Mouse (Mus musculus): ENCODE measurements around the gene Hcrt. TPM values are rescaled to one million over a fixed set of nuclear protein-coding genes. Genes with fewer than 3 reads are reported as not detected.

The Hcrt gene
- total RNA-seq, 1 experiment from 2014 or later = not detected

DNA sequence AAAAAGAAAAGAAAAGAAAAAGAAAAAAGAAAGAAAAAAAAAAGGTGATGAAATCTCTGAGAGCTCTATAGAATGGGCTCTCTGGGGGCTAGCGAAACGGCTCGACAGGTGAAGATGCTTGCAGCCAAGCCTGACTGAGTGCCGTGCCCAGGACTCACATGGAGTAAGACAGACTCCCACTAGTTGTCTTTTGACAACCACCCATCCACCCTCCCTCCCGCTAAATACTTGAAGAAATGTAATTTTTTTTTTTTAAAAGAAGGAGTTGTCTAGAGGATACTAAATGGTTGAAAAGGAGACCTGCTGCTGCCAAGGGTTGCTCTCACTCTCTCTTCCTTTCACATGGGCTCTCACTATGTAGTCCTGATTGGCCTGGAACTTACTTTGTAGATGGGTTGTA, 24.0 kb downstream of the Hcrt start:
- no peak for ATAC-seq (ENCODE audit: extremely low read depth, insufficient number of reproducible peaks, low FRiP score, poor library complexity, severe bottlenecking)

DNA sequence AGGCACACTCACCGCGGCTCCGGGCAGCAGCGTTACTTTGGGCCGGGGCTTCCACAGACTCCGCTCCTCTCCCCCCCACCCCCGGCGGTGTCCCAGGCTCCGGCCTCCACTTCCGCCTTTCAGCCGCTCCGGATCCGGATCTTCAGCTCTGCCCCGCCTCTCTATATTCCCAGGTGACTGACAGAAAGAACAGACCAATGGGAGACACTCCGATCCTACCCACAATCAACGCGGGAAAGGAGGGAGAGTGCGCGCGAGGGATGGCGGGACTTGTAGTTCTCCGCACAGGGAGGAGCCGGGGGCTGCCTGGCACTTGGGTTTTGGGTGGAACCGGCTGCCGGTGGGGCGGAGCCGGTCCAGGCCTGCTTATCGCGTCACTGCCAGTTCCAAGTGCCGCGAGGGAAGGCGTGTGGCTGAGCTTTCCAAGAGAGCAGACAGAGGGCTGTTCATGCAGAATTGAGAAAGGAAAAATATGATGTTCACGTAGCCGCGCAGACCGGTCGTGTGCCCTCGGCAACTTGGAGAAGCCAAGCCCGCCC, 24.6 kb downstream of the Hcrt start, which contains the start of gene Rab5c:
Gene Rab5c, minus strand, starts transcription at position 150 of the 539 bp plus-strand sequence.
- peak; percentile 98 for ATAC-seq (ENCODE audit: extremely low read depth, insufficient number of reproducible peaks, low FRiP score, poor library complexity, severe bottlenecking)

DNA sequence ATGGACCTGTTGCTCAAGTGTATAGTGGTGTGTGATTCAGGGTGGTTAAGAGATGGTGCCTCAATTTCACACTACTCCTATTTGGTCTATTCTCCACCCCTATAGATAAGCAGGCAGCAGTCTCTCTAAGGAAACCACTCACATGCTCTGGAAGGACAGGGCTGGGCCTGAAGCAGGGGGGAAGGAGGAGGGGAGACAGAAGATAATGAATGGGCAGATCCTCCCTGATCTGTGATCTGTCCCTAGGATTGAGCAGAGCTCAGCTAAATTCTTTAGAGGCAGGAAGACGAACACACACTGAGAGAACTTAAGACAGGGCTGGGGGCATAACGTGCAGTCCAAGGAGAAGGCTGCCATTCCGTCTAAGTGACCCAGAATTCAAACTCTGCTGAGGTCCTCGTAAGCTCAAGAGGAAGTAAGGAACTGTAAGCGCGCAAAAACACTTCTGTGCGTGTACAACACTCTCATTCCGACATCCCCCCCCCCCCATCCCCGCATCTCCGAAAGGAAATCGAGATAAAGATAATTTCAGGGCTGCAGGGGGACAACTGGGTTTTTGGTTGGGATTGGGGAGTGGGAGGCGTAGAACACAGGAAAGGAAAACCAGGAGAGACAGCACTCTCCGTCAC, 25.5 kb downstream of the Hcrt start:
- no peak for ATAC-seq (ENCODE audit: extremely low read depth, insufficient number of reproducible peaks, low FRiP score, poor library complexity, severe bottlenecking)

DNA sequence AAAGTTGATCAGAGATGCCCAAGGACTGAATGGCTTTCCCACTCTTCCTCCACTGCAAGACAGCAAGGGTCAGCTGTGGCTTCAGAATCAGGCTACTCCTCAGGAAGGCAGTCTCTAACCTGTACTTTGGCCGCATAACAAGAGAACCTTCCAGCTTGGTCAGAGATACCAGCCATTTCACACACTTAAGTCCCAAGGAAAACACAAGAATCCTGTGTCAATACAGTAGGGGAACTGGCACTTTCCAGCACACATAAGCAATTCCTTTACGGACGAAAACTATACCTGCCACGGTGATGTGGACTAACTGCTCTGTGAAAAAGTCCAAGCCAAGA, 26.0 kb downstream of the Hcrt start:
- ATAC-seq (ENCODE audit: extremely low read depth, insufficient number of reproducible peaks, low FRiP score, poor library complexity, severe bottlenecking) = no peak

DNA sequence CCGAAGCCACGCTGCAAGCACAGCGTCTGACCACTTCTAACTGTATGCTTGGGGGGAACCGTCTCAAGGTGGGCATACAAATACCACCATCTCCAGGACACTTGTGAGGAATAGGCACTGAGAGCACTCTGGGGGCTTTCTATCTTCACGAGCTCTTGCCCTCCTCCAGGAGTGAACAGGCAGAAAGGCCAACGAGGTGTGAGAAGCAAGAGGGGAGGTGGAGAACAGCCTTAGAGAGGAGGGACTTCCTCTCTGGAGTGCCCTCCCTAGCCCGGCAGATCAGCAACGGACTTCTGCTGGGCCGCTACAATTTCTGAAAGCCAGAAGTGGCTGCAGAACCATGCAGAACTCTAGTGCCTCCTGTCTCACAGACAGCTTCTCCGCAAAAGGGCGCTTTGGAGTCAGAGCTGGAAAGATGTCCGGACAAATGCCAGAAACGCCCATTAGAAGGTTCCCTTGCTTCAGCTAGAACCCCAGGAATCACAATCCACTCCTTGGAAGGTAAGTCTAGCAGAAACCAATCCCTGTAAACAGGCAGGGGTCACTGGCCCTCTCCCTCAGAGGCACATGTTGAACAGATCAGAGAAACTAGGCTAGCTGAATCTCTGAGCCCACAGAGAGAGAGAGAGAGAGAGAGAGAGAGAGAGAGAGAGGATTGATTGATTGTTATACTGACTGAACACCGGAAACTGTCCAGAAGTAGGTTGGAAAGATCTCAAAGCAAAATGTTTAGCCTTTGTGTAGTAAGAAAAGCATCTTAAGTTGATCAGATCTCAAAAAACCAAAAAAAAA, 26.6 kb downstream of the Hcrt start:
- no peak for ATAC-seq (ENCODE audit: extremely low read depth, insufficient number of reproducible peaks, low FRiP score, poor library complexity, severe bottlenecking)

DNA sequence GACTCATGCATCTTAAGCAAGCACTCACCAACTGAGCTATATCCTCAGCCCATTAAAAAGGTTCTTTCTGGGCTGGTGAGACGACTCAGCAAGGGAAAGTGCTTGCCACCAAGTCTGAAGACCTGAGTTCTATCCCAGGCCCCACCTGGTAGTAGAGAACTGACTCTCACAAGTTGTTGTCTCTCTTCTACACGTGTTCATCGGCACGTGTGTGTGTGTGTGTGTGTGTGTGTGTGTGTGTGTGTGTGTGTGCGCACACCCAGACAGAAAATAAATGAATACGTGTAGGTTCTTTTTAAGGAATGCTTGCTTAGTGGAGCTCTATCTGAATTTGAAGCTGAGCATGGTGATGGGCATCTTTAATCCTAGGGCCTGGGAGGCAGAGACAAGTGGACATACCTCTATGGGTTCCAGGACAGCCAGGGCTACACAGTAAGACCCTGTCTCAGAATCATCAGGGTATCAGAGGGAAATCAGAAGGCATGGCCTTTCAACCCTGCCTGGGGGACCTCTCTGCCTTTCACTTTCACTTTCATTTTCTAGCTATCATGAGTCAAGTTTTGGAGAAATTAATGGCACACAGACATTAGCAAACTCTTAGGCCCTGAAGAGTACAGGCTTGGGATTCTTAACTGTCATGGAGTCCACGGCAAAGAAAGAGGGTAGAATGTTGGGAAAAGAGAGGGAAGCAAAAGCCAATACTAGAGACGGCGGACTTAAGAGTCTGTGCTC, 27.4 kb downstream of the Hcrt start:
- ATAC-seq (ENCODE audit: extremely low read depth, insufficient number of reproducible peaks, low FRiP score, poor library complexity, severe bottlenecking) = no peak

DNA sequence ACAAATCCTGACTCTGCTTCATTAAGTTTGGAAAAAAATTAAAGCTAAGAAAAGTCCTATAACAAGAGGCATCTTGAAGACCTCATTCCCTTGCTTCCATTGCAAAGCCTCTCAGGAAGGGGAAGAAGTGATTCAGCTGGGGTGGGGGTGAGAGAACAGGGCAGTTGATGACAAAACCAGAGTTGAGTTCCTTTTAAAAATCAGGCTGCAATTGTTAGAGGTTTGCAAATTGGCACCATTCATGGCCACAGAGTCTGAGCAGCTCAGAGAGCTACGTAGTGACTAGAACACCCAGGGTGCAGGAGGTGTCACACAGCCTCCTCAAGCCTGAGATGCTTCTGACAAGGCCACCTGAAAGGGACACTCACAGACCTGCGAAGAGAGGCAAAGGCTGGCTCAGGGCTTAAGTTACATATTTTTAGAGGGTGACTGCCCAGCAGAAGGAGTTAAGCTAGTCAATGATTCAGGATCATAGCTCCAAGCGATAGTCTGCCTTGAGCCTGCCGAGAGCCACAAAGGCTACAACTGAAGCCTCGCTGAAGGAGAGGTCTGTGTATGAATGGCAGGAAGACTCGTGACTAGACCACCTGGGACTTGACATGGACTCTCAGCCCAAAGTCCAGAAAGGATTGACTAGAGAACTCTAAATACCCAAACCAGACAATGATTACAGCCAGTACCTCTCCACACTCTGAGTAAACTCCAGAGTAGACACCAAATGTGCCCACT, 32.1 kb downstream of the Hcrt start:
- ATAC-seq (ENCODE audit: extremely low read depth, insufficient number of reproducible peaks, low FRiP score, poor library complexity, severe bottlenecking) = no peak

DNA sequence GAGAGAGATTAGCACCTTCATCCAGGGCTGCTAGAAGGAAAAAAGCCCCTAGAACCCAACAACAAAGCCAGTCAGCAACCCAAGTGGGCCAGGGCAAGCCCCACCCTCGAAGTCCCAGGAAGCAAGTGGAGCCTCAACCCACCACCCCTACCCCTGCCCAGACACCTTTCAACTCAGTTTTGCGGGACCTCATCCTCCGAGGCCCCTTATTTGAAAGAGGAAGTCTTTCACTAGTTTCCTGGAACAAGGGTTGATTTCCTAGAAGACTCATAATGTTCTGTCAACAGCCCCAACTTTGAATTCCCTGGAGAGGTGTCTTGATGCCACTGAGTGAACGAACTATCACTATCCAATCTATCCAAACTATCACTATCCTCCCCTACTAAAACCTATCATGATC, 32.8 kb downstream of the Hcrt start:
- no peak for ATAC-seq (ENCODE audit: extremely low read depth, insufficient number of reproducible peaks, low FRiP score, poor library complexity, severe bottlenecking)

DNA sequence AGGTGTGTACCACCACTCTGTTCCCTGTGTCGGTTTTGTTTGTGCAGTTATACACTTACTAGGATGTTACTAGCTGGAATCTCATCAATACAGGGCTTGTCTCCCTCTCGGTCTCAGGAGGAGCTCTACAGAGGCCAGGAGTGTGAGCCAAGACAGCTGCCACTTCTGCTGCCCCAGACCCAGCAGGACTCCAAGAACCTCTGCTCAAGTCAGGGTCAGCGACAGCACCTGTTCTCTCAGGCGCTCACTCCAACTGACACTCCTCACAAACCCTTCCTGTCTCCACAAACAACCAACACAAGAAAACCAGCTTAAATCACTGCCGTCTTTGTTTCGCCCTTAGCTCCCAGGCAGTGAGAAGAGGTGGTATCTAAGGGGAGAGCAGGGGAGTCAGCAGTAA, 34.1 kb downstream of the Hcrt start:
- no peak for ATAC-seq (ENCODE audit: extremely low read depth, insufficient number of reproducible peaks, low FRiP score, poor library complexity, severe bottlenecking)

DNA sequence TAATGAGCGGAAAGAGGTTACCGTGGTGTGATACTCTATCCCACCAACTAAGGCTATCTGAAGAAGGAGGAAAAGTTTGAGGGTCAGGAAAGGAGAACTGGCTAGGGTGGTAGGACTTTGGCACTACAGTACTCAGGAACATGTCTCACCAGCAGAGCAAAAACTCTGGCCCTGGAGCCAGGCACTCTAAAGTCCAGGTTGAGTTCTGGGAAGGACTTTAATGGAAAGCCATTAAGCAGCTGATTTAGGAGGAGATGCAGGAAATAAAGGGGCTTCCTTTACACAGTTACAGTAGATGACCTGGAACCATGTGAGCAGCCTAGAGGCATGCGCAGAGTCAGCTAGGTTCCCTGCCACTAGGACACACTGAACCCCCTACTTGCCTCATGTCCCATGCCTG, 35.5 kb downstream of the Hcrt start:
- ATAC-seq (ENCODE audit: extremely low read depth, insufficient number of reproducible peaks, low FRiP score, poor library complexity, severe bottlenecking) = no peak

DNA sequence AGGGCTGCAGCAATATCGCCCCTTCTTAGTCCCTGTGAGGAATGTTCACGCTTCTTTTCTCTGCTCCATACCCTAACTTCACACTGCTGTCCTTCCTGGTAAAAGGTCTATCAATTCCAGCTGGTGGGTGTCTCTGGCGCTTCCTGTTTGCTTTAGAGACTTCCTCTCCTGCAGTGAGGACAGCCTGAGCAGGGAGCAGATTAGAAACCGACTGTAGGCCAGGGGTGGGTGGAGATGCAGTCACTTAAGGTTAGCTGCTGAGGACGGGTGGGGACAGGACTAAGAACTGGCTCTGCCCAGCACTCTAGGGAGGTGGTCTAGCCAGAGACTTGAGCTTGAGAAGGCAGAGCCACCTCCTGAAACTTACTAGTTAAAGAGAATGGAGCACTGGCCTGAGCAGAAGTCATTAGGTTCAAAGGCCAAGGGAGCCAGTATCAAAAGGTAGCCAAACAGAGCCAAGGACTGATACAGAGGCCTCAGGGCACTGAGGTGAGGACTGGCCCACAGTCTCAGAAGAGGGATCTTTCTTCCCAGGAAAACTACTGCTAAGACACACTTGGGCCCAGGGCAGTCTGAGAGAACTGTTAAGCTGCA, 37.7 kb downstream of the Hcrt start:
- no peak for ATAC-seq (ENCODE audit: extremely low read depth, insufficient number of reproducible peaks, low FRiP score, poor library complexity, severe bottlenecking)

DNA sequence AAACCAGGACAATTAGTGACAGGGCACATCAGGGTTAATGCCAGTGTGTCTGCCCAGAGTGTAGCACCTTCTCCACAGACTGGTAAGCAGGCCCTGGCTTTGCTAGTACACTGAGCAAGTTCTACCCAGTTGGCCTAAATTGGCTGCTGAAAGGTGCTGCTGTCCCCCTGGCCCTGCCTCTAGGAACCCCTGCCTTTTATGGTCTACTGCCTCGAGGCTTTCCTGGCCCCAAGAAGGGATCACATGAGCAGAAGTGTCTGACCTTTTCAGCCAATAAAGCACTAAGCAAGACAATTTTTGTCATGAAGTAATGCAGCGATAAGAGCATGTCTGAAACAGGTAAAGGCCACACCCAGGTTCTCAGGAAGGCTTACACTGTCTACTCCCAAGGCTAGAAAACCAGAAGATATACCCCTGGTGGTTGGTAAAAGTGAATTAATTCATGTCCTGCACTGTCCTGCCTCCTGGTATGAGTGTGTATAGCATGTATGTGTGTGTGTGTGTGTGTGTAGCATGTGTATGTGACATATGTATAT, 40.2 kb downstream of the Hcrt start:
- ATAC-seq (ENCODE audit: extremely low read depth, insufficient number of reproducible peaks, low FRiP score, poor library complexity, severe bottlenecking) = no peak

DNA sequence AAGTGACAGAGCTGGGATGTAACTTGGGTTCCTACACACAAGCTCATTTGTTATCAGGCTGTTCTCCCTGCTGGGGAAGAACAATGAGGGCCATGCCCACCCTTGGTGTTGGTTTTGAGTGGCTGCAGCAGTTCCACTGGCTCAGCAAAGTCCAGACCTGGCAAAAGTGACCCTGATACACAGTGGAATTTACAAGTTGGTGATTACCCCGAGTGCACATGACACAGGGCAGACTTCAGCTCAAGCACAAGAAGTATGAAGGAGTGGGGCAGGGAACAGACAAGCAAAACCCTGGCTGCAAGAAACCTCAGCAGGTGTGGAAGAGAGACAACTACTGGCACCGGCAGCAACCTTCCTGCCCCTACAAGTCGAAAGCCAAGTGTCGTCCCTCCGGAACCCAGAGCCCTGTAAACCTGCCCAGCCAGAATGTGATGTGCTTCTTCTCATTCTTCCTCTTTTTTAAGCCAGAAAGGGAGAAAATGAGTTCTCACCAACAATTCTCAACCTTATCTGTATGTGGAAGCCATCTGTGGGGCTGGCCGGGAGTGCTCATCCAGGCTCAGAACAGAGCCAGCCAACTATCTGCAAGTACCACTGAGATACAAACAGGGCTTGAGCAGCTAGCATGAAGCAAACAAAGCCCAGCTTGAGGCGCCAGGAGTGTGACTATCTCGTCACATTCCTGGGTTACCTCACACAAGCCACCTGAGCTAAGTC, 40.8 kb downstream of the Hcrt start:
- ATAC-seq (ENCODE audit: extremely low read depth, insufficient number of reproducible peaks, low FRiP score, poor library complexity, severe bottlenecking) = no peak

DNA sequence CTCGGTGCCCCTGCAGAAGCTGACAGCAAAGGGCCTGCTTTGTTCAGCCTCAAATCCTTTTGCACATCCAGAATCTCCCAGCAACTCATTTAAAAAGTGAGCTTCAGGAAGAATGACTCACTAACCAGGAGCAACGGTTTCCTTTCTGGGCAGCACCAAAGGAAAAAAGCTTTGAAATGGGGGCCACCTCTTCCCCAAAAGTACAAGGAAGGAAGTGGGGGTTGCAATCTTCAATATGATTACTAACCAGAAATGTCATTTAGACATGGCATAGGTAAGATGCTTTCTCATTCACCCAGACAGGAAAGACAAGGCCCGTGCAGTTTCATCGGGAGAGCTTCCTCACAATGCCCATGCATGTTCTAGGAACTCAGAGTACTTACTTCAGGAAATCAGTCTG, 41.5 kb downstream of the Hcrt start:
- no peak for ATAC-seq (ENCODE audit: extremely low read depth, insufficient number of reproducible peaks, low FRiP score, poor library complexity, severe bottlenecking)

DNA sequence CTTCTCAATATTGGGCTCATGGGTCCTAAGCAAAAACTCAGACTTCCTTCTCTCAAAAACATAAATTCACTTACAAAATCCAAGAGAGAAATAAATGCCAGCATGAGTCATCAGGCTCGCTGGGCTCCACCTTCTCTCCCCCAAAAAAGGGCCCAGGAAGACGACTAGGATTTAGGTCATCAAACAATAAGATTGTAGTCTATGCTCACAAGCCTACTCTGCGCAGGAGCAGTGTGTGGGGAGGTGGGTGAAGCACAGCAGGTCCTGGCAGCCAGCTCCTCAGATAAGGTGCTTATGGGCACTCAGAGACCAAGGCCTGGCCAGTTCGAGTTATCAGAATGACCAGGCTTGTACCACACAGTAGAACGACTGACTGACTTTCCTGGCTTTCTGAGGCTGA, 42.4 kb downstream of the Hcrt start:
- no peak for ATAC-seq (ENCODE audit: extremely low read depth, insufficient number of reproducible peaks, low FRiP score, poor library complexity, severe bottlenecking)

DNA sequence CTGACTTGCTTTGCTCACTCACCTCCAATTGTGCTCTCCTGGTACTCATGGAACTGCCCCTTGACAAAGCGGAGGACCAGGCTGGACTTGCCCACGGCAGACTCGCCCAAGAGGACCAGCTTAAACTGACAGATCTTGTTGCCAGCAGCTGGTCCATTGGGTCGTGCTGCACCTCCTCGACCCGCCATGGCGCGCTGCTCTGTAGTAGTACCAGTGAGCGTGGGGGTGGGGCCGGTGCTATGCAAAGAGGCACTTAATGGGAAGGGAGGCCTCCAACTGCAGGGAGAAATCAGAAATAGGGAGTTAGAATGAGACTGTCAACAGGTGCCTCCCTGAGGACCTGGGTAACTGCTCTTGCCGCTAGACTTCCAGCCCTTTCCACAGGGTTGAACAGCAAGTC, 42.8 kb downstream of the Hcrt start:
- ATAC-seq (ENCODE audit: extremely low read depth, insufficient number of reproducible peaks, low FRiP score, poor library complexity, severe bottlenecking) = no peak

DNA sequence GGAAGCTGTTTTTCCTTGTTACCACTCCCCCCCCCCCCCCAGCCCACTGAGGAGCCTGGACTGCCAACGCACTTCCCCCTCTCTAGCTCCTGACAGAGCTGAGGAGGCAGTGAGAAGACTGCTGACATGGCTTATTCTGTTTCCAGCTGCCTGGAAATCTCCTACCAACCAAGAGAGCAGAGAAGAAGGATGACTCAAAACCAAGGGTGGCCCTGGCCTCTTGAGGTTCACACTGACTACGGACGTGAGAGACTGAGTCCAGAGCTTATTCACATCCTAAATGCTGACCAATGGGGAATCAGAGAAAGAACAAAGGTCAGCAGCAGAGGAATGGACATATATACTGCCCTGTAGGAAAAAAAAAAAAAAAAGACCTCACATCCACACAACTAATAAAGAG, 43.4 kb downstream of the Hcrt start:
- no peak for ATAC-seq (ENCODE audit: extremely low read depth, insufficient number of reproducible peaks, low FRiP score, poor library complexity, severe bottlenecking)

DNA sequence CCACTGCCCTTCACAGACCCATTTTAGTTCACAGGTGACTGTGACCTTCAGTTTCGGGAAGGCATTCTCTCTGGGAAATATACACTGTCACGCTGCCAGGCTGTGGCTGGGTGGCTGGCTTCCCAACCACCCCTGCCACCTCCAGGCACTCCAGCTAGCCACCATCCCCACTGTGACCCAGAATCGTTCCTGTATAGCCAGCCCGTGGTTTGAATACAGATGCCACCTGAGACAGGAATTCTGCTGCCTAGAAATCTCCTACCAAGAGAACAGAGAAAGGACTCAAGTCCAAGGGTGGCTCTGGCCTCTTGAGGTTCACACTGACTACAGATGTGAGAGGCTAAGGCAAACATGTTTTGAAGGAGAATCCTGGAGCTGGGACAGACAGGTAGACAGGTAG, 43.9 kb downstream of the Hcrt start:
- no peak for ATAC-seq (ENCODE audit: extremely low read depth, insufficient number of reproducible peaks, low FRiP score, poor library complexity, severe bottlenecking)

Data from neutrophil, adult 5-6 weeks (primary cell).